Mouse (Mus musculus) common myeloid progenitor, adult 5-6 weeks (primary cell): ENCODE measurements around the gene Hfm1. TPM values are rescaled to one million over a fixed set of nuclear protein-coding genes. Genes with fewer than 3 reads are reported as not detected.
A peak's percentile ranks its signal among the peaks of the same experiment; 100 is the strongest.

Source experiments
- ATAC-seq: replicated peaks from 2 replicates; pipeline ENCODE4 v1.8.0; 2016; ENCODE audit warnings: low read depth, mild to moderate bottlenecking, moderate TSS enrichment, inconsistent platforms; ENCODE audit not compliant: poor library complexity, severe bottlenecking
- total RNA-seq: library from RNA; stranded (forward); fragments of 200-1000, 187-1606 nt; gene quantifications from 2 replicates; pipeline ENCODE4 v1.2.3, GENCODE M21; 2017

Hfm1 gene
- total RNA-seq, 1 experiment from 2014 or later = 0.69 TPM

- ATAC-seq = no peak
Observed at GRCm38 (mm10) chr5:106853284-106853683, 72.8 kb downstream of the Hfm1 start.

GRCm38 (mm10) chr5:106847045-106847444 is 79.1 kb downstream of the Hfm1 start:
- 0 out of 2 replicates have a peak, but pooled peaks have one; percentile 29 for ATAC-seq

- ATAC-seq = no peak
Observed at GRCm38 (mm10) chr5:106843906-106844305, 82.2 kb downstream of the Hfm1 start.

- ATAC-seq = no peak
Observed at GRCm38 (mm10) chr5:106833025-106833424, 93.1 kb downstream of the Hfm1 start.

- no peak for ATAC-seq
Observed at GRCm38 (mm10) chr5:106831401-106831800, 94.7 kb downstream of the Hfm1 start.

GRCm38 (mm10) chr5:106830775-106831174 is 95.3 kb downstream of the Hfm1 start:
- no peak for ATAC-seq

- no peak for ATAC-seq
Observed at GRCm38 (mm10) chr5:106826740-106827139, 99.4 kb downstream of the Hfm1 start.

GRCm38 (mm10) chr5:106826044-106826443 is 100.1 kb downstream of the Hfm1 start:
- ATAC-seq = no peak

GRCm38 (mm10) chr5:106825301-106825853 is 100.7 kb downstream of the Hfm1 start:
- ATAC-seq = peak; percentile 85

GRCm38 (mm10) chr5:106824716-106825115 is 101.4 kb downstream of the Hfm1 start:
- no peak for ATAC-seq

GRCm38 (mm10) chr5:106819630-106820029 is 106.5 kb downstream of the Hfm1 start:
- ATAC-seq = no peak

- 0 out of 2 replicates have a peak, but pooled peaks have one; percentile 27 for ATAC-seq
Observed at GRCm38 (mm10) chr5:106815923-106816654, 110.0 kb downstream of the Hfm1 start.

- ATAC-seq = no peak
Observed at GRCm38 (mm10) chr5:106814611-106815010, 111.5 kb downstream of the Hfm1 start.

GRCm38 (mm10) chr5:106803094-106803493 is 123.0 kb downstream of the Hfm1 start:
- peak; percentile 81 for ATAC-seq

- ATAC-seq = peak; percentile 86
Observed at GRCm38 (mm10) chr5:106801886-106802798, 124.0 kb downstream of the Hfm1 start.

- no peak for ATAC-seq
Observed at GRCm38 (mm10) chr5:106801215-106801863, 124.8 kb downstream of the Hfm1 start.

- ATAC-seq = no peak
Observed at GRCm38 (mm10) chr5:106797896-106798295, 128.2 kb downstream of the Hfm1 start.

- peak; percentile 99 for ATAC-seq
Observed at GRCm38 (mm10) chr5:106791241-106791572, 134.9 kb downstream of the Hfm1 start.

GRCm38 (mm10) chr5:106790496-106791240 is 135.5 kb downstream of the Hfm1 start:
- no peak for ATAC-seq
